Mouse (Mus musculus): ENCODE data around the gene Etv1. TPM values are rescaled to one million over a fixed set of nuclear protein-coding genes. Genes with fewer than 3 reads are reported as not detected.
"Not testable (repeated sequence)": the region's sequence is repeated elsewhere in the genome, so short reads cannot be mapped to it uniquely, and the experiment has no call there.

The Etv1 gene
- polyA plus RNA-seq, 1 experiment from 2014 or later, result 22.8 TPM

DNA sequence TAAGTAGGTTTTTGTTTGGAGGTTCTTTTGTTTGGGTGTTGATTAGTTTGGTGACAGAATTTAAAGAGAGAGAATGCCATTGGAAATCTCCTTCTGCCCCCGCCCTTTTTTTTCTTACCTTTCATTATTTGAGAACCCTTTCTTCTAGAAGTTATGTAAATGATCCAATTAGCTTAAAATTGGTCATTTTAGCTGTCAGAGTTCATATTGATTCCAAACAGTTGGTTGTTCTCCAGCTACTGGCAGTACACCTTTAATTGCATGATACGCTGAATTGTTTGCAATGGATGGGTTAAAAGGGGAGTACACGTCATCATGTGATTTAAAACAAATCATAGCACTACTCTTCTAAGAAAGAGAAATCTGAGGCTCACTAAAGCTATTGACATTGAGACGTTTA, 55.4 kb downstream of the Etv1 start:
- Histone ChIP-seq H3K27ac (replicated peaks; ENCODE audit: low read depth, low read length) (no peak overlapping the region), H3K9ac (ENCODE audit: low read depth, low read length) (no peak overlapping the region), H3K4me3 (ENCODE audit: low read depth, low read length) (no peak overlapping the region), H3K36me3 (ENCODE audit: control insufficient read depth, insufficient read depth, low read length) (no peaks in the 10 kb centered on the region), H3K27me3 (replicated peaks; ENCODE audit: control insufficient read depth, insufficient read depth, low read length) (no peaks in the 10 kb centered on the region), H3K9me3 (ENCODE audit: control insufficient read depth, low read length) (no peaks in the 10 kb centered on the region), H3K4me2 (ENCODE audit: low read depth, low read length) (no peak overlapping the region), H3K4me1 (ENCODE audit: control insufficient read depth, insufficient read depth, low read length) (no peaks in the 10 kb centered on the region; the same call in 1 of the 2 replicates)
- 56% methylated on average over 4 of the region's 4 CpGs for WGBS
- DNase-seq (ENCODE audit: low spot score), result no peak
- ATAC-seq (ENCODE audit: low read depth), result no peak

DNA sequence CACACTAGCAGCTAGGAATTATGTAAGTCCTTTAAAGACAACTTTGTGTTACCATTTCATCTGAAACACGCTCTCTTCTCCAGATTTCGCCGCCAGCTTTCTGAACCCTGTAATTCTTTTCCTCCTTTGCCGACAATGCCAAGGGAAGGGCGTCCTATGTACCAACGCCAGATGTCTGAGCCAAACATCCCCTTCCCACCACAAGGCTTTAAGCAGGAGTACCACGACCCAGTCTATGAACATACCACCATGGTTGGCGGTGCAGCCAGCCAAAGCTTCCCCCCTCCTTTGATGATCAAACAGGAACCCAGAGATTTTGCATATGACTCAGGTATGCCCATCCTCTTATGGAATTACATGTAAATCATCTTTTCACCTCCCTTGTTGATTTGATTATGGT, 55.8 kb downstream of the Etv1 start:
- H3K9me3 ChIP-seq (ENCODE audit: control insufficient read depth, low read length); H3K9ac ChIP-seq (ENCODE audit: low read depth, low read length); ATAC-seq (ENCODE audit: low read depth); H3K27me3 ChIP-seq (replicated peaks; ENCODE audit: control insufficient read depth, insufficient read depth, low read length); H3K36me3 ChIP-seq (ENCODE audit: control insufficient read depth, insufficient read depth, low read length); H3K4me3 ChIP-seq (ENCODE audit: low read depth, low read length); H3K4me2 ChIP-seq (ENCODE audit: low read depth, low read length); DNase-seq (ENCODE audit: low spot score); H3K4me1 ChIP-seq (ENCODE audit: control insufficient read depth, insufficient read depth, low read length); H3K27ac ChIP-seq (replicated peaks; ENCODE audit: low read depth, low read length): not testable (repeated sequence)
- 90% methylated on average over 6 of the region's 8 CpGs for WGBS

DNA sequence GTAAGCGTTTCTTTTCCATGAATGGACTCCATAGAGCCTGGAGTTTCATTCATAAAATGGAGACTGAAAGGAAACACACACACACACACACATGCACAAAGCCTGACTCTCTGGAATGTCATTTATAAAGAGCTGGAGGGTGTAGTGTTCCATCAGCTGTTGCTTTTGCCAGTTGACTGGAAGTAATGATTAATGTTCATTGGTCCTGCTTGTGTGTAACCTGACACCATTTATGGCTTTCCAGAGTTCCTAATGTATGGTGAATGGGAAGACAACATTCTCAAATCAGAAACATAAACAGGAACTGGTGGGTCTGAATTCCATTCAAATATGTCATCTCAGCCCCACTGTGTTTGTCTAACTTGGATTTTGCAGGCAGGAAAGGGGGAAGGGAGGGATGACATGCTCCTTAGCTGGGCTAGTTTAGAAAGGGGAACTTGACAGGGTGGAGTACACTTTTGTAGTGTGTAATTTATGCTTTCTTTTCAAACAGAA, 64.7 kb downstream of the Etv1 start:
- no peak overlapping the region for H3K4me3 ChIP-seq (ENCODE audit: low read depth, low read length)
- peak; percentile 95 for ATAC-seq (ENCODE audit: low read depth)
- H3K4me2 ChIP-seq (ENCODE audit: low read depth, low read length), result no peak overlapping the region
- H3K9me3 ChIP-seq (ENCODE audit: control insufficient read depth, low read length), result no peaks in the 10 kb centered on the region
- H3K27me3 ChIP-seq (replicated peaks; ENCODE audit: control insufficient read depth, insufficient read depth, low read length), result no peaks in the 10 kb centered on the region
- WGBS, result 3% methylated on average over 1 of the region's 1 CpGs
- H3K4me1 ChIP-seq (ENCODE audit: control insufficient read depth, insufficient read depth, low read length), result peaks cover 14% of the 10 kb centered on the region
- H3K9ac ChIP-seq (ENCODE audit: low read depth, low read length), result no peak overlapping the region
- peak overlapping the region; percentile 28; the same call in 1 of the 2 replicates for H3K27ac ChIP-seq (replicated peaks; ENCODE audit: low read depth, low read length)
- DNase-seq (ENCODE audit: low spot score), result peak; percentile 93
- no peaks in the 10 kb centered on the region for H3K36me3 ChIP-seq (ENCODE audit: control insufficient read depth, insufficient read depth, low read length)

DNA sequence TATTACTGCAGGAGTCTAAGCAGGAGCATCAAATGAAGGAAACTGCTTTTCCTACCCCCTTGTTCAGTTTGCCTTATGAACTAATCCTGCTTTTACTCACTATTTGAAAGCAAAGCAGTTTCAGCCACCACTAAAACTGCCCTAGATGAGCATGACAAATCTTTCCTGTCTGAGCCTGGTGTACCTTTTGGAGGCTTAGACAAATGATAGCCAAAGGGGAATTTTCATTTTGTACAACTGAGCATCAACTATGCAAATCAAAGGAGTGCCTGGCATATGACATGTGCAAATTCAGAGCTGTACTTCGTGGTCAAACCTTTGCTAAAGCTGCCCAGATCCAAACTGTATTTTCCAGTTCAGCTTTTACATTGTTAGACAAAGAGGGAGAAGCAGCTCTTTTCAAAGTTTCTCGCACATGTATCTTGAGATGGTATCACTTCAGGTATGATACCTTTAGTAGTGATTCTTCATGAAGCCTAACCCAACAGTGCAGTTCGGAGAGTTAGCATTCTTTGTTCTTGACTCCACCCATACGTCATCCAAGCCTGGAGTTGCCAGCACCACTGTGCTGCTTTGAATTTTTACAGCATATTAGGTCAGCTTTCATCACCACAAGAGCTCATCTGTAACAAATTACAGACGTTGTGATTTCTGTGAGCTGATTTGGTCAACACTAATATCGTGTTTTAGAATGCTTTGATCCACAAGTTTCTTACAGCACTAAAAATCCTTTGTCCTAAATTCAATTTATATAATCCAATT, 68.5 kb downstream of the Etv1 start:
- Histone ChIP-seq H3K9ac (ENCODE audit: low read depth, low read length) (no peak overlapping the region), H3K36me3 (ENCODE audit: control insufficient read depth, insufficient read depth, low read length) (no peaks in the 10 kb centered on the region), H3K27me3 (replicated peaks; ENCODE audit: control insufficient read depth, insufficient read depth, low read length) (no peaks in the 10 kb centered on the region), H3K4me1 (ENCODE audit: control insufficient read depth, insufficient read depth, low read length) (peaks cover 14% of the 10 kb centered on the region), H3K27ac (replicated peaks; ENCODE audit: low read depth, low read length) (no peak overlapping the region), H3K9me3 (ENCODE audit: control insufficient read depth, low read length) (no peaks in the 10 kb centered on the region), H3K4me3 (ENCODE audit: low read depth, low read length) (no peak overlapping the region), H3K4me2 (ENCODE audit: low read depth, low read length) (no peak overlapping the region)
- WGBS, result 42% methylated on average over 6 of the region's 6 CpGs
- ATAC-seq (ENCODE audit: low read depth) (no peak), DNase-seq (ENCODE audit: low spot score) (peak; percentile 26)

DNA sequence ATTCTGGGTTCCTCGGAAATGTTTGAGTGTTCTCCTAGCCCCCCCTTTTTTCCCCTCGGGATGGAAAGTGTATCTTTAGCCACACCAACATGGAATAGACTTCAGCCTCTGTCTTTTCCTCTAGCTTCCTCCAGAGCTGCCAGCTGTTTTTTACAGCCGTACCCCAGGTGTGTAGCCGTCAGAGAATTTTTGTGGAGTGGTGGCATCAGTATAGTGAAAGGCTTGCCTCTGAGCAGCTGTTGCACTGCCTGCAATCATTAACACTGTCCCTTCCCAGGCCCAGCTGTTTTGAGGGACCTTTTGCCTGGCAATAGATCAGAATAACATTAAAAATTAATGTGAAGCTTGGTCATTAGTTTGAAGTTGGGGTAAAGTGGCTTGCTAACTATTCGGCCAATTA, 70.8 kb downstream of the Etv1 start:
- 38% methylated on average over 5 of the region's 5 CpGs for WGBS
- no peaks in the 10 kb centered on the region for H3K27me3 ChIP-seq (replicated peaks; ENCODE audit: control insufficient read depth, insufficient read depth, low read length)
- peaks cover 9% of the 10 kb centered on the region; the same call in 1 of the 2 replicates for H3K4me1 ChIP-seq (ENCODE audit: control insufficient read depth, insufficient read depth, low read length)
- peak; percentile 22 for DNase-seq (ENCODE audit: low spot score)
- no peak overlapping the region for H3K4me2 ChIP-seq (ENCODE audit: low read depth, low read length)
- H3K27ac ChIP-seq (replicated peaks; ENCODE audit: low read depth, low read length), result no peak overlapping the region
- H3K4me3 ChIP-seq (ENCODE audit: low read depth, low read length), result no peak overlapping the region
- H3K9me3 ChIP-seq (ENCODE audit: control insufficient read depth, low read length), result no peaks in the 10 kb centered on the region
- H3K36me3 ChIP-seq (ENCODE audit: control insufficient read depth, insufficient read depth, low read length), result no peaks in the 10 kb centered on the region
- no peak overlapping the region for H3K9ac ChIP-seq (ENCODE audit: low read depth, low read length)
- ATAC-seq (ENCODE audit: low read depth), result peak; percentile 47; the same call in 1 of the 2 replicates

DNA sequence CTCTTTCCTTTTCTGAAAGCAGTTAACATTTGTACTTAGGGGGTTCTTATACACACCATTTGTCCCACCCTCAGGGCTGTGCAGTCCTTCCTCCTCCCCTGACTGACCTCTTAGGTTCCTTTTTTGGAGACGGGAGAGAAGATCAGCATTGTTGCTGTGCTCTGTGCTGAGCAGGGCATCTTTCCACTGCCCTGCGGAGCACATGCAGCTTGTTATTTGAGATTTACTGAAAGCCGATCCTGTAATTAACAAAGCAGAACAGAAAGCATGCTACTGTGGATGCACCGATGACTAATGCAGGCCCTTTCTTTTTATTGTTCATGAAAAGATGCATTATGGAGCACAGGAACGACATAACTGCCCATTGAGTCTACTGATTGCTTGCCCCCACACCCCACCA, 75.1 kb downstream of the Etv1 start:
- H3K9ac ChIP-seq (ENCODE audit: low read depth, low read length), result no peak overlapping the region
- H3K9me3 ChIP-seq (ENCODE audit: control insufficient read depth, low read length), result no peaks in the 10 kb centered on the region
- H3K4me3 ChIP-seq (ENCODE audit: low read depth, low read length), result no peak overlapping the region
- H3K4me1 ChIP-seq (ENCODE audit: control insufficient read depth, insufficient read depth, low read length), result 0 out of 2 replicates have a peak, but pooled peaks cover 5% of the 10 kb centered on the region
- WGBS, result 18% methylated on average over 5 of the region's 5 CpGs
- H3K4me2 ChIP-seq (ENCODE audit: low read depth, low read length), result peak overlapping the region; percentile 15; the same call in 1 of the 2 replicates
- ATAC-seq (ENCODE audit: low read depth) (peak; percentile 85), DNase-seq (ENCODE audit: low spot score) (peak; percentile 55)
- H3K27me3 ChIP-seq (replicated peaks; ENCODE audit: control insufficient read depth, insufficient read depth, low read length), result no peaks in the 10 kb centered on the region
- H3K27ac ChIP-seq (replicated peaks; ENCODE audit: low read depth, low read length), result no peak overlapping the region
- H3K36me3 ChIP-seq (ENCODE audit: control insufficient read depth, insufficient read depth, low read length), result 0 out of 2 replicates have a peak, but pooled peaks cover 6% of the 10 kb centered on the region

DNA sequence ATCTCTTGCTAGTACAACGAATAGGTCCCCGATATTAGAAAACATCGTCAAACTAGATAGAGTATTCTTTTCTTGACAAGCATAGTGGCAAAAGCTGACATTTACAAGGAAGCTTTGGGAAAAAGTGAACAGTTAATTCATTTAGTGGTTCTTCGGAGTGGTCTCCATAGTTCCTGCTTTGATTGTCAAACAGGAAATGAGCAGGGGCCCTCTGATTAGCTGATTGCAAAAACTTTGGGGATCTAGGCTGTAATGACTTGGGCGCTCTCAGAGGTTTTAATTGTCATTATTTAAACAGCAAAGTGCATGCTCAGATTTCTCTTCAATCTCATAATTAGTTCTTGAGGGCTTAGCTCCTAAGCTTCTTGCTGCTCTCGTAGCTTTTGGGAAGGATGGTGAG, 75.6 kb downstream of the Etv1 start:
- WGBS, result 59% methylated on average over 6 of the region's 6 CpGs
- DNase-seq (ENCODE audit: low spot score), result no peak
- H3K4me2 ChIP-seq (ENCODE audit: low read depth, low read length), result 0 out of 2 replicates have a peak overlapping the region, but pooled peaks have one; percentile 15

DNA sequence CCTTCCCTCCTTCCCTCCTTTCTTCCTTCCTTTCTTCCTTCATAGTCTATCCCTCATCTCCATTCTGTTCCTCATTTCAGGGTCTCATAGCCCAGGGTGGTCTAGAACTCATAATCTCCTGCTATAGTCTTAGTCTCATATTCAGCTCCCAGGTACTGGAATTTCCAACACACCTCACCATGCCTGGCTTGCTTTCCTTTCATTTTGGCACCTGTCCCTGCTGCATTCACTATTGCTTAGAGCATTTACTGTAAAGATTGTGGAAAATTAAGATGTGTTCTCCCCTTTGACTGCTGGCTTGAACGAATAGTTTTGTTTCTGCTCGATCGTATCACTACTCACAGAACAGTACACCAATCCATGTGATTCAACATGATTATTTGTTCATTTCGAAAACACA, 80.5 kb downstream of the Etv1 start:
- no peak overlapping the region for H3K4me2 ChIP-seq (ENCODE audit: low read depth, low read length)
- no peaks in the 10 kb centered on the region for H3K4me1 ChIP-seq (ENCODE audit: control insufficient read depth, insufficient read depth, low read length)
- WGBS, result 86% methylated on average over 4 of the region's 4 CpGs
- H3K4me3 ChIP-seq (ENCODE audit: low read depth, low read length), result no peak overlapping the region
- no peak for ATAC-seq (ENCODE audit: low read depth)
- H3K27ac ChIP-seq (replicated peaks; ENCODE audit: low read depth, low read length), result no peak overlapping the region
- H3K36me3 ChIP-seq (ENCODE audit: control insufficient read depth, insufficient read depth, low read length), result peaks cover 6% of the 10 kb centered on the region; the same call in 1 of the 2 replicates
- H3K27me3 ChIP-seq (replicated peaks; ENCODE audit: control insufficient read depth, insufficient read depth, low read length), result no peaks in the 10 kb centered on the region
- no peak overlapping the region for H3K9ac ChIP-seq (ENCODE audit: low read depth, low read length)
- no peaks in the 10 kb centered on the region for H3K9me3 ChIP-seq (ENCODE audit: control insufficient read depth, low read length)
- no peak for DNase-seq (ENCODE audit: low spot score)

More for the DNA sequence above, 75.6 kb downstream of the Etv1 start:
- Histone ChIP-seq H3K9me3 (ENCODE audit: control insufficient read depth, low read length) (no peaks in the 10 kb centered on the region), H3K27me3 (replicated peaks; ENCODE audit: control insufficient read depth, insufficient read depth, low read length) (no peaks in the 10 kb centered on the region), H3K4me3 (ENCODE audit: low read depth, low read length) (no peak overlapping the region), H3K36me3 (ENCODE audit: control insufficient read depth, insufficient read depth, low read length) (0 out of 2 replicates have a peak, but pooled peaks cover 6% of the 10 kb centered on the region), H3K4me1 (ENCODE audit: control insufficient read depth, insufficient read depth, low read length) (0 out of 2 replicates have a peak, but pooled peaks cover 5% of the 10 kb centered on the region), H3K27ac (replicated peaks; ENCODE audit: low read depth, low read length) (no peak overlapping the region), H3K9ac (ENCODE audit: low read depth, low read length) (no peak overlapping the region)
- no peak for ATAC-seq (ENCODE audit: low read depth)

Measured in embryonic facial prominence, embryonic 14.5 days (tissue).